Mouse (Mus musculus) gastrocnemius, adult 18-20 months (tissue): ENCODE measurements around the gene Dync2h1. TPM values are rescaled to one million over a fixed set of nuclear protein-coding genes. Genes with fewer than 3 reads are reported as not detected.
"Not testable (repeated sequence)": the region's sequence is repeated elsewhere in the genome, so short reads cannot be mapped to it uniquely, and the experiment has no call there.

Experiments used
- DNase-seq: peaks from one replicate; pipeline ENCODE4 v3.0.0; 2021; ENCODE audit warnings: low spot score
- total RNA-seq, 2 experiments: library from RNA; stranded (reverse); gene quantifications; 2 replicates each; pipeline ENCODE4 v1.2.3; 2021

Dync2h1 gene
- total RNA-seq, 2 experiments from 2014 or later = 1.4 to 1.5 TPM

DNA sequence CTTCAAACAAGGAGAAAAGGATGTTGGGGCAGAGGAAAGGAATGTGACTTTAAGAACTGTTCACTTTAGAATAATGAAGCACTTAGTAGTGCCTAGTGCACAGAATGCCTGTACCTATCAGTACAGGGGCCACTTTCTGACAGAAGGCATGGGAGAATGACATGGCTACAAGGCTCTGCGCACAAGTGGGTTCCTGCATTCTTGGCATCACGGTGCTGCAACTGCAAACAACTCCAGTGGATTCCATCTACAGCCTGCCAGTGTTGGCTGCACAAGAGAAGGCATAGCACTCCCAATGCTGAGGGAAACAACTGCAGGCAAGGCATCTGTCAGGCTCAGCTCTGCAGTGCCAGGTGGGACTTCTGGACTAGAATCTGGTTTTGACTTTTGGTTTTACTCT, 151.7 kb downstream of the Dync2h1 start:
- DNase-seq = no peak

DNA sequence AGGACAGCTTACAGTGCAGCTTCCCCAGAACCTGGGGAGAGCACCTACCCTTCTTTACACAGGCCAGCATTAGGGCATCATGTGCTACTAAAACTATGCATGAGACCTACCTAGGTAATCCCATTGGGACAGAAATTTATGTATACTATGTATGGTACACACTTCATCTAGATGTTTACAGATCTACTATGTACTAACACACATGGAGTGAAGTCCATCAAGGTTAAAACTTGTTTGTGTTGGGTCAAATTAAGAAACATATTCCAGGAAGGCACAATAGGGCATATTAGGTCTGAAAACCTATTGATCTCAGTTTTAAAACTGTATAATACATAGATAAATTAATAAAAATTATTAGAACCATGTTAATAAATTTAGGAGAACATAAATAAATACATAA, 168.6 kb downstream of the Dync2h1 start:
- DNase-seq = no peak

DNA sequence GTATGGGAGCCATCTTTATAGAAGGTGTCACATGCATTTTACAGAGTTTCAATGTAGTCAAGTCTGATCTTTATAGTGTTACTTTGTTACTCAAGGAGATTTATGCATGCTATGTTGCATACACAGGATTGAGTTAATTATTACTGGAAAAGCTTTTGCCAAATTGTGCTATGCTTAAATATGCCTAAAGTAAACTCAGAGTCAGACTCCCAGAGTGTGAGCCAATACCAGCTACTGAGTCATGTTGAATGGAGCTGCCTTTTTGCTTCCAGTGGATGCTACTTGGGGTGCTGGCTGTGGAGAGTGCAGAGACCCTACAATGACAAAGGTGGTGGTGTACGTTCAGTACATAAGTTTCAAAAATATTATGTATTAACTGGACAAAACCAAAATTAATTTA, 169.5 kb downstream of the Dync2h1 start:
- no peak for DNase-seq

DNA sequence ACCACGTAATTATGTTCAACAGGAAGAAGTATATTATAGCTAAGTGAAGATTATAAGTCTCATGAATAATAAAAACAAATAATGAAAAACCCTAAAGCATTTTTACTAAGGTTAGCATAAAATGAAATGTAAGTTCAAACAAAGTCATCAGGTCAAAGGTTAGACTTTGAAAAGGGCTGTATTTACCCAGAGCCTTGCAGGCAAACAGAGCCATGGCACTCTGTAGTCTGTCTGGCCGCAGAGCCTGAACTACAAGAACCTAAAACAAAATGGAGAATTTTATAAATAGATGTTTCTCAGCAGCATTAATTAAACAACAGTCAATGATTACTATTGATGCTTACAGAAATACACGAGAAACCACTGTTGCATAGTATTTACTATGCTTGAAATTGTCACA, 174.5 kb downstream of the Dync2h1 start:
- no peak for DNase-seq

- no peak for DNase-seq
These were observed 189.4 kb downstream of the Dync2h1 start for GRCm38 (mm10) chr9:6994865-6995264.

DNA sequence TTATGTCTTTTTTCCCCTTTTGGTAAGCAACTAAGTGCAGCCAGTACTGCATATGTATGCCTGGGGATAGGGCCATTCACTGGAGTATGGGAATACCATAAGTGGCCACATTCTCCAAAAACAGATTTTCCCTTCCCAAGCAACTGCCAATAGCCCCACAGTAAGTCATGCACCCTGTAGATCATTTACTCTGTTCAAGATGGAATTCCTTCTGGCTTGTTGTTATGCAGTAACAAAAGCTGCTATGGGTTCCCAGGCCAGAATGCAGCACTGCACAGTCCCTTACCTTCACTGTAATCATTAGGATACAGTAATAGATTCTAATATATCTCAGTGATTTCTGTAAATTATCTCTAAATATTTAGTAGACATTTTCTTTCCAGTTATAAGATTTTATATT, 190.0 kb downstream of the Dync2h1 start:
- DNase-seq = no peak

DNA sequence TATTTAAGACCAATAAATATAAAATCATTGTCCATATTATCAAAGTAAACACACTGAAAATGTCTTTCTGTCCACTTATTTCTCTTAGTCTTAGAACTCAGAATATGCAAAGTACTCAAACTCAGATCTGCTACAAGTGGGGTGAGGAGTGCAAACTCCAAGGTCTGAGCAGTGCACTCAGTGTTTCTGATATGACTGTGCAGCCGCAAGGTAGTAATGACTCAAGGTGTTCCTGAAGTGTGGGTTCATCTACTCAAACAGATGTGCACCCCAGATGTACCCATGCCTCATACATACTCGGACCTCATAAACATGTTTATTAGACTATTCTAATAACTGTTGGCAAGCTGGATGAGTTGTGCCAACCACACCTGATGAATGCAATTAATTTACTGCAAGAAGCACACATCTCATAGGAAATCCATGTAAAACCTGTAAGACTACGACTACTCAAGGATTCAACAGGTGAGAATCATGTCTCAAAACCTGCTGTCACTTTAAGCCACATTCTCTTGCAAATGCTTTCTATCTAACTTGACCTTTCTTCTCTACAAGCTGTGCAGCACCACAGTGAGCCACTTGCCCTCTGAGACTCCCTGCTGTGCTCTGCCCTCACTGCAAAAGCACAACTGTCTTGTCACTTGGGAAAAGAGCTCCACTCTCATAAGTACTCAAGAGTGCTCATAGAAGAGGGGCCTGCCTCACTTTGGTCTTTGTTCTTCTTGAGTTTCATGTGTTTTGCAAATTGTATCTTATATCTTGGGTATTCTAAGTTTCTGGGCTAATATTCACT, 195.2 kb downstream of the Dync2h1 start:
- DNase-seq = no peak

GRCm38 (mm10) chr9:6986161-6986560, 198.1 kb downstream of the Dync2h1 start:
- no peak for DNase-seq

DNA sequence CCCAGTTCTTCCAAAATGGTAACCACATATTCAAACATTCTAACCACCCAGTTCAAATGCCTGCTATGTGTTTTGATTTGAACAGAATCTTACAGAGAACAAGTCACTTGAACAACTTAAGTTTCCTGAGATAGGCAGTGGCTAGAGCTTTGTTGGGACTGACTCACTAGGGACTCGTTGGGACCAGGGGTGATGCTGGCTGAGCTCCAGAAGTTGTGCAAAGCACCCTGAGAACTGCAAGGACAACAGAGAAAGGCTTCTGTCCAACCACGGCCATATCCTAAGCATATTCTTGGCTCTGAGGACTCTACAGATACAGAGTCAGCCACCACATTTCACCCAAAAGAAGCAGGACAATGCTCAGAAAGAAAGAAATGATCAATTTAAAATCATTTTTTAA, 215.1 kb downstream of the Dync2h1 start:
- no peak for DNase-seq

GRCm38 (mm10) chr9:6965006-6965405, 219.2 kb downstream of the Dync2h1 start:
- no peak for DNase-seq

- no peak for DNase-seq
These were observed 225.9 kb downstream of the Dync2h1 start for GRCm38 (mm10) chr9:6958311-6958710.

DNA sequence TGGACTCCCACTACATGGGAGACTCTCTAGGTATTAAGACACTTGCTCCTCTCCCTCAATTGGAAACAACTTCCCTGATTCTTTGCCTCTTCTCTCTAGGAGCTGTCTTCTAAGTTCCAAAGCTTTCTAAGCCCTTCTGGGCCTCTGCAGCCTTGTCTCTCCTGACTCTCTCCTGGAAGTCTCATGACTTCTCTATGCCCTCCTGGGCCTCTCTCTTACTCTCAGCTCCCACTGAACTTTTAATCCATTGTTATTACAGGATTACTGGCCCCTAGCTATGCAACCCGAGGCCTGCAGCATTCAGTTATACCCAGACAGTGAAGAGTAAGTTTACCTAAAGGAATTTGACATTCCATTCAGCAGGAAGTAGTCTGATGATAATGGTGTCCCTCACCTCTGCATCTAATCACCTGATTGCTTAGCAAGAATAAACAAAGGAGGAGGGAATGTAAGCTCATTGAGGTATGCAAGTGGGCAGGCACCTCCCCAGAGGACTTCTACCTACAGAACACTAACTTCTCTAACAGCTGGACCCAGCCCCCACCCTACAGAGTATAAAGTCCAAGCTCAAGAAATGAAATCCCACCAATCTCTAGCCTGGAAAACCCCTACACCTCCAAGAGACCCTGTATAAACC, 256.7 kb downstream of the Dync2h1 start:
- no peak for DNase-seq

DNA sequence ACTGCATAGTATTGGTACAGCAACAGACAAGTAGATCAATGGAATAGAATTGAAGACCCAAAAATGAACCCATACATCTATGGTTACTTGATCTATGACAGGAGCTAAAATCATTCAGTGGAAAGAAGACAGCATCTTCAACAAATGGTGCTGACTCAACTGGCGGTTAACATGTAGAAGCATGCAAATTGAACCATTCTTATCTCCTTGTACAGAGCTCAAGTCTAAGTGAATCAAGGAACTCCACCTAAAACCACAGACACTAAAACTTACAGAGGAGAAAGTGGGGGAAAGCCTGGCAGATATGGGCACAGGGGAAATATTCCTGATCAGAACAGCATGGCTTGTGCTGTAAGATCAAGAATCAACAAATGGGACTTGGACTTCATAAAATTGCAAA, 270.8 kb downstream of the Dync2h1 start:
- DNase-seq = no peak

GRCm38 (mm10) chr9:6910537-6910936, 273.7 kb downstream of the Dync2h1 start:
- DNase-seq = not testable (repeated sequence)

DNA sequence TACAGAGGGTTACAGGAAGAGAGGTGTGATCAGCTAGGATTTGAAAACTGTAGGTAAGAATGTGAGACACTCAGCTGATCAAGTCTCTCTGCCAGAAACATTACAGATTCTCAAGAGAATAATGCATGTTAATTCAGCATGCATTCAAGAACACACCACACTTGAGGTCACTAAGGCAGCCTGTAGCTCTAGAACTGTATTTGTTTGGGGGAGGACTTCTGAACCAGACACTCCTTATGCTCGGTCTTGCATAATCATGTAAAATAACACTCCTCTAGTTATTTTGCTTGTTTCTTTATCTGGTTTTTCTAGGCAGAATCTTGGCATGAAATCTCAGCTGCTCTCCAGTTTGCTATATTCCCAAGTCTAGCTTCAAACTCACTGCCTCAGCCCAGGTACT, 282.6 kb downstream of the Dync2h1 start:
- no peak for DNase-seq

- no peak for DNase-seq
These were observed 292.9 kb downstream of the Dync2h1 start for GRCm38 (mm10) chr9:6891331-6891730.

GRCm38 (mm10) chr9:6881187-6881984, 302.9 kb downstream of the Dync2h1 start:
- DNase-seq = no peak

Other genes with a start within 250 kb of the Dync2h1 start
- 10 to 100 TPM; 68.6 to 73.7 TPM for gene Dcun1d5, start 74 bp upstream of the Dync2h1 start, total RNA-seq
- not detected for gene Mmp13, start 88.1 kb upstream of the Dync2h1 start, total RNA-seq
- not detected for gene Mmp12, start 159.9 kb upstream of the Dync2h1 start, total RNA-seq
- not detected for gene Mmp1b, start 203.6 kb upstream of the Dync2h1 start, total RNA-seq